Mouse (Mus musculus) embryo, embryonic 10 days (tissue): ENCODE measurements around the gene Tfeb.

ENCODE experiments used
- DNase-seq: peaks from one replicate; pipeline ENCODE4 v3.0.0-alpha.2; 2015; ENCODE audit warnings: low spot score

Gene Tfeb

DNA sequence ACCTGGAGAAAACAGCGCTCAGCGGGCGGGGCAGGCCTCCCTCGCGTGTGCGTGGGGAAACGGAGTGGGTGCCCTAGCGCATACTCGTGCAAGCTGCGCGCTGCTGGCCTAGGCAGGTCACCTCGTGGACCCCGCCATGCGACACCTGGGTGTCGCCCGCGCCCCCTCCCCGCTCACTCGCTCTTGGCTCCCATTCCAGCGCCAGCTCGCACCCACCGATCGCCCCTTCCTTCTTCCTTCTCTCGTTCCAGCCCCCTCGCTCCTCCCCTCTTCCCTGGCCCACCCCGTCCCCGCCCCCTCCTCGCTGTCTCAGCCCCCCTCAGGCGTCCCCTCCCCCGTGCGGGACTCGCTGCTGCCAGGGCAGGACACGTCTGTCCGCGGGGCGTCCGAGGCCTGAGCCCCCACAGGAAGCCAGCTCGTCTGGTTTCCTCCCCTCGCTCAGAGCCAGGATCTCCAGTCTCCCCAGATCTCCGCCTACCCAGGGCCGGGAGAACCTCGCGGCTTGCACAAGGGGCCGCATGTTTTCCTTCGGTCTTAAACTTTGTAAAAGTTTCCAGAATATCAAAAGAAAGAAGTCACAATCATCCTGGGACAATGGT lies 96.3 kb downstream of the Tfeb start:
- DNase-seq: peak; percentile 80

DNA sequence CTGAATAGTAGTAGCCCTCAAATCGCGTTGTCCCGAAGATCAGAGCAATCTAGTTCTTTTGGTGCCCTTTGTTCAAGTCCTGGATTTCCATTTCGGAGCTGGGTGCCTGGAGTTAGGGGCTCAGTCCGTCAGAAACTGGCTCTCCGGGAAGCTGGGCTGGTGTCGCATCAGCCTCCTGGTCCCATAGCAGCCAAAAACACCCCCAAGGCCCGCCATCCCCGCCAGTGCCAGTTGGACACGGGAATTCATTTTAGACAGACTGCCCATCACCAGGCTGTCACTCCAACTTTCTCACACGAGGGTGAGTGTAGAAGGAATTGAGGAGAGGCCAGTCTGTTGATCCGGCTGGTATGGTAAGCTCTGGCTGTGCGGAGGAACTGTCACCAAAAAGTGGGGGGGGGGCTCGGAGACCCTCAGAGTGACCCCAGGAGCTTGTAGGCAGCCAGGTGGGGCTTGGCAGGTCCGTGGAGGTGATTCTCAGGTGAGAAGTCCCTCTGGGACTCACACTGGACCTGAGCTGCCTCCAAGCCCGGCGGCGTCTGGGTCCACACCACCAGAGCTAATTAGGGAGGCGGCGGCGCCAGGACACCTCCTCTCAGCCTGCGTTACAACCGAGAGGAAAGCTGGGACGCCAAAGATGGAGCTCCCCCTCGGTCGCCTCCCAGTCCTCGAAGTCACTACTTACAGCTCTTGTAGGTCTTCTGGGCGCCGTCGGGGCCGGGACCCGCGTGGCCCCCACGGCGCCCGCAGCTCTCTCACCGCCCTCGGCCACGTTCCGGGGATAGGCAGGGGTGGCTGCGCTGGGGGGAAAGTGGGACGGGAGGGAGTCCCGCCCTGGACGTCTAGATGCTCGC lies 97.0 kb downstream of the Tfeb start:
- peak; percentile 51 for DNase-seq

DNA sequence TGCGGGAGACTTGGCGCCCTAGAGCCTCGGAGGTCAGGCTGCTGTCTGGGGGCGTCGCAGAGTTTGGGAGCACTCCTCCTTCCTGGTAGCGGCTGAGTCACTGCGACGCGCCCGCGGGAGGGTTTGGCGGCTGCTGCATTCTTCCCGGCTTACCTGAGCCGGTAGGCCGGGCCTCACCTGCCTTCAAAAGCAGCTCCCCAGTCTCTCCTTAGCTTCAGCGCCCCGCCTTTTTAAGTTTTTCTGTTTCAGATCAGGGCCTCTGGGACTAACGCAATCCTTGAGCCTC lies 97.6 kb downstream of the Tfeb start, which contains the start of gene Mdfi:
Gene Mdfi (minus strand): TSS at position 210 of the 286 bp plus-strand sequence.
- DNase-seq: no peak

DNA sequence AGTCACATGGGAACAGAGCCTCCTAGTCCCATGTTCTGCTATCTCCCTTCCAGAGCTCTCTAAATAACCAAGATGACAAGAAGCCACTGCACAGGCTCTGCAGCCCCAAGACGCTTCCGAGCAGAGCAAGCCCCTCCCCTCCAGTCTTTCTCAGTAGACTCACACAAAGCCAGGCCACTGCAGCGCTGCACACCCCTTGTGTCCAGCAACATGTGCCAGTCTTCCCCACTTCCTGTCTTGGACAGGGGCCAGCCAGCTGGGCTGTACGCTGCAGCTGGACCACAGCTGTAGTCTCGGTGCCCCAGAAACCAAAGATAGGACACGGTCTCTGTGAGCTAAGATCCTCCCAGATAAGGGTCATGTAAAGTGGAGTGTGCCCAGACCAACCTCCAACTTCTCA lies 101.0 kb downstream of the Tfeb start:
- DNase-seq: no peak

DNA sequence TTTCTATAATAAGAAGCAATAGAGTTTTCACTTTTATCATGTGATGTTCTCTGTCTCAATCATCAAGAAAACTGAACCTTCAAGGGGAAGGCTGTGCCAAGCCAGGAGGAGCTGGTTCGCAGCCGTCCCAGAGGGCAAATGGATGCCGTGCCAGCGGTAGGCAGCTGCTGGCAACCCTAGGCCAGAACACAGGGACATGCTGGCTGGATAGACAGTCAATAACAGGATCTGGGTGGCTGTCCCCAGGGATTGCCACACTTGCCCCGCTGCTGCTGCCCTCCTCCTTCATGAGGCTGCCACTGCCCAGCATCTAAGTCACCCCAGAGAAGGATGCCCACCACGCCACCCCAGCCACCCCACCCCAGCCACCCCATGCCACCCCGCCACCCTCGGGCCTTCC lies 104.7 kb downstream of the Tfeb start:
- DNase-seq: no peak
